Mouse (Mus musculus): ENCODE measurements around the gene Iqgap2.

GRCm38 (mm10) chr13:95739651-95740050 lies 152.1 kb downstream of the Iqgap2 start:
- TF ChIP-seq CTCF (IDR thresholded peaks at IDR 0.05; ENCODE audit: control insufficient read depth, insufficient read depth, low read length) (no peak), POLR2A (IDR thresholded peaks at IDR 0.05; ENCODE audit: borderline replicate concordance, control insufficient read depth, low read depth, low read length) (no peak)

Data from bone marrow, adult 2 months (tissue).